Mouse (Mus musculus) G1E (cell line): ENCODE data around the gene Pf4.

Experiments
- CTCF ChIP-seq: IDR thresholded peaks from 2 replicates; pipeline ENCODE4 v1.5.1; 2012; ENCODE audit warnings: low read depth, low read length, inconsistent platforms, mixed read lengths
- GATA1 ChIP-seq: IDR thresholded peaks from 2 replicates; pipeline ENCODE4 v1.6.1; 2012; ENCODE audit warnings: borderline replicate concordance, low read length, inconsistent platforms, mixed read lengths
- POLR2AphosphoS5 ChIP-seq: IDR thresholded peaks from 2 replicates; pipeline ENCODE4 v1.6.1; 2012; ENCODE audit warnings: low read depth, low read length, inconsistent platforms; ENCODE audit not compliant: insufficient replicate concordance
- TAL1 ChIP-seq: conservative IDR thresholded peaks from 2 replicates; pipeline ENCODE4 v1.6.1; 2012; ENCODE audit warnings: low read depth, low read length, inconsistent platforms, mixed read lengths

GRCm38 (mm10) chr5:90785659-90786588 lies 13.7 kb downstream of the Pf4 start, which contains the start of gene Cxcl3:
- TF ChIP-seq CTCF (no peak), GATA1 (no peak), TAL1 (no peak), POLR2AphosphoS5 (no peak)
